In the genomic region with DNA sequence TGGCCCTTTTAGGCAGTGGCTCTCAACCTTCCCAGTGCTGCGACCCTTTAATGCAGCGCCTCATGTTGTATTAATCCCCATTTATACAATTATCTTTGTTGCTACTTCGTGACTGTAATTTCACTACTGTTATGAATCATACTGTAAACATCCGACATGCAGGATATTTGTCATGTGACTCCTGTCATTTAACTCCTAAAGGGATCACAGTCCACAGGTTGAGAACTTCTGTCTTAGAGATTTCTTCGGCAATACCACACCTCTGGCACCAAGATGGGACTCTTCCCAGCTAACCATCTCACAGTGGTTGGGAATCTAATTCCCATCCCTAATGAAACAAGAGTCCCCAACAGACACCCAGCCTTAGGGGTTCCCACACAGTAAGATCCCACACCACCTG, we compare ENCODE assay signal across 24 mouse cellular contexts. TPM values are rescaled to one million over a fixed set of nuclear protein-coding genes. Genes with fewer than 3 reads are reported as not detected.
"Had no signal": no experiment of that assay in that cellular context is flagged by ENCODE, and none has a peak within 500 bp of the region (broad histone marks: within the 10 kb centered on the region; RNA-seq: fewer than 3 reads in every experiment).

No protein-coding gene starts in this region.

- H3K9me3 ChIP-seq: lung, embryonic 15.5 days; midbrain, embryonic 13.5 days; midbrain, embryonic 15.5 days; neural tube, embryonic 13.5 days; neural tube, embryonic 15.5 days had no signal

- H3K4me2 ChIP-seq: lung, embryonic 15.5 days; midbrain, embryonic 11.5 days; midbrain, embryonic 13.5 days; midbrain, embryonic 15.5 days; neural tube, embryonic 13.5 days; neural tube, embryonic 15.5 days; stomach, embryonic 15.5 days had no signal

- H3K9ac ChIP-seq: liver, postnatal 0 days; lung, embryonic 15.5 days; midbrain, embryonic 13.5 days; midbrain, embryonic 15.5 days; neural tube, embryonic 13.5 days; neural tube, embryonic 15.5 days; stomach, embryonic 15.5 days had no signal

- H3K4me3 ChIP-seq: lung, embryonic 15.5 days; megakaryocyte, embryonic 14.5 days; midbrain, embryonic 13.5 days; midbrain, embryonic 15.5 days; neural tube, embryonic 13.5 days; neural tube, embryonic 15.5 days; stomach, embryonic 15.5 days had no signal

- H3K27ac ChIP-seq: lung, embryonic 15.5 days; macrophage; midbrain, embryonic 13.5 days; midbrain, embryonic 15.5 days; neural tube, embryonic 13.5 days; neural tube, embryonic 15.5 days; stomach, embryonic 15.5 days; stomach, postnatal 0 days had no signal

- ATAC-seq: liver, postnatal 0 days; lung, postnatal 0 days; midbrain, embryonic 13.5 days; midbrain, embryonic 15.5 days had no signal

- H3K36me3 ChIP-seq: lung, embryonic 15.5 days; midbrain, embryonic 13.5 days; midbrain, embryonic 15.5 days; neural tube, embryonic 13.5 days; neural tube, embryonic 15.5 days; stomach, embryonic 15.5 days had no signal

- H3K27me3 ChIP-seq: lung, embryonic 15.5 days; midbrain, embryonic 13.5 days; midbrain, embryonic 15.5 days; neural tube, embryonic 13.5 days; neural tube, embryonic 15.5 days; stomach, embryonic 15.5 days had no signal

- DNase-seq: liver, postnatal 0 days; lung, adult 2 months; lung, postnatal 14 days; lung, postnatal 36 days; retina, postnatal 1 day; right cerebral cortex, adult 18-20 months; right cerebral cortex, postnatal 25 days; right cerebral cortex, postnatal 4 days; thymus, adult 2 months; thymus, postnatal 25 days; thymus, postnatal 4 days had no signal

- H3K4me1 ChIP-seq: lung, embryonic 15.5 days; megakaryocyte, embryonic 14.5 days; midbrain, embryonic 13.5 days; midbrain, embryonic 15.5 days; neural tube, embryonic 13.5 days; neural tube, embryonic 15.5 days; stomach, embryonic 15.5 days had no signal

RNA-seq across cellular contexts. Expression of gene Ak7, which starts 42.3 kb away (rescaled TPM):
- total RNA-seq: megakaryocyte progenitor cell, adult 5-6 weeks; monocyte, adult 5-6 weeks had no signal
- polyA plus RNA-seq: macrophage had no signal
